Mouse (Mus musculus): ENCODE results near the gene Phox2a.

DNA sequence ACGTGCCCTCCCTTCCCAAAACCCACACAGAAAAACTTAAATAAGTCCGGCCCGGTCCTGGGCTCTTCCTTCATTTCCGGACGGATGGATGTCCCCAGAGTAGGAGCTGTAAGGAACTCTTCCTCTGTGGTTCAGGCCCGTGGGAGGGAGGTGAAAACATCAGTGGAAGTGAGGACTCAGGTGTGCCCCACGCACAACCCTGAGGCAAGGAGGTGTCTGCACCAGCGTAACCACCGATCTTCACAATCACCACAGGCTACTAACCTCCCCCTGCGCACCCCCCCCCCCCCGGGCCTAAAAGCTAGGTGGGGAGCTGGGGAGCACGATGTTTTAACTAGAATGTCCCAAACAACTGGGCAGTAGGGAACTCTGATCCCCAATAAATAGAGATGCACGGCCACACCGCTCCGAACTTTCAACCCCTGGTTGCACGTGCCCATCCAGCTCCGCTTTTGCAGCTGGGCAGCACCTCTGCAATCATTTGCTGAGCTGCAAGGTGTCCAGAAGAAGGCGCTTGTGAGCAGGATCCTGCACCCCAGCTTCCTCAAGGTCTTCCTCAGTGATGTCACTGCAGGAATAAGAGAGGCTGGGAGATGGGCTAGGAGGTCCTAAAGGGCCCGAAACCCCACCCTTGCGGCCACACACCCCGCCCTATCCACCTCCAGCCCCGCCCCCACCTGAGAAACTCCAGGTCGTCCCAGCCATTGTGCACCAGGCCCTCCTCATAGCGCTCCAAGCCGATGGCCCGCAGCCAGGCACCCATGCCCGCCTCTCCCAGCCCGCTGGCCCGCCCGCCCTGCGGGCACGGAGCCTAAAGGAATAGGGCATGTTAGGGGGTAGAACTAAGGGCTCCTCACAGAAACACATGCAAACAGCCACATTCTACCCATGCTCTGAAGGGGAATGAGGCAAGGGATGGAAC, 5.0 kb downstream of the Phox2a start:
- TF ChIP-seq CTCF (IDR thresholded peaks at IDR 0.05; ENCODE audit: borderline replicate concordance, control insufficient read depth, extremely low read depth, insufficient read depth, low read length, poor library complexity) (no peak), POLR2A (IDR thresholded peaks at IDR 0.05; ENCODE audit: control insufficient read depth, extremely low read depth, insufficient read depth, low read length, poor library complexity) (no peak)

Measured in thymus, adult 2 months (tissue).